Mouse (Mus musculus): Measurements from ENCODE around the gene Gm14862. TPM values are rescaled to one million over a fixed set of nuclear protein-coding genes. Genes with fewer than 3 reads are reported as not detected.

Gene Gm14862
- polyA plus RNA-seq, 1 experiment from 2014 or later, result not detected

- no peak for ATAC-seq (ENCODE audit: insufficient number of reproducible peaks, insufficient read depth, low FRiP score, low TSS enrichment, low read depth)
- no peak overlapping the region for H3K4me2 ChIP-seq
These were observed 2.6 kb upstream of the Gm14862 start for GRCm38 (mm10) chrX:9259267-9259666.

GRCm38 (mm10) chrX:9257831-9258230, 1.1 kb upstream of the Gm14862 start:
- Histone ChIP-seq H3K27ac (no peak overlapping the region), H3K4me3 (no peak overlapping the region), H3K27me3 (no peaks in the 10 kb centered on the region), H3K9me3 (no peaks in the 10 kb centered on the region), H3K4me2 (no peak overlapping the region), H3K36me3 (no peaks in the 10 kb centered on the region), H3K9ac (no peak overlapping the region), H3K4me1 (no peaks in the 10 kb centered on the region)
- ATAC-seq (ENCODE audit: insufficient number of reproducible peaks, insufficient read depth, low FRiP score, low TSS enrichment, low read depth), result no peak
- 88% methylated on average over 7 of the region's 7 CpGs for WGBS

More at GRCm38 (mm10) chrX:9259267-9259666, 2.6 kb upstream of the Gm14862 start:
- Histone ChIP-seq H3K27me3 (no peaks in the 10 kb centered on the region), H3K4me3 (no peak overlapping the region), H3K36me3 (no peaks in the 10 kb centered on the region), H3K27ac (no peak overlapping the region), H3K9ac (no peak overlapping the region), H3K4me1 (no peaks in the 10 kb centered on the region), H3K9me3 (no peaks in the 10 kb centered on the region)
- 92% methylated on average over 1 of the region's 1 CpGs for WGBS

GRCm38 (mm10) chrX:9254901-9255300, 1.8 kb downstream of the Gm14862 start:
- Histone ChIP-seq H3K9ac (no peak overlapping the region), H3K27me3 (no peaks in the 10 kb centered on the region), H3K36me3 (no peaks in the 10 kb centered on the region), H3K4me2 (no peak overlapping the region), H3K4me1 (no peaks in the 10 kb centered on the region), H3K27ac (no peak overlapping the region), H3K9me3 (no peaks in the 10 kb centered on the region), H3K4me3 (no peak overlapping the region)
- ATAC-seq (ENCODE audit: insufficient number of reproducible peaks, insufficient read depth, low FRiP score, low TSS enrichment, low read depth), result no peak
- WGBS, result 92% methylated on average over 3 of the region's 3 CpGs

- no peak for ATAC-seq (ENCODE audit: insufficient number of reproducible peaks, insufficient read depth, low FRiP score, low TSS enrichment, low read depth)
- Histone ChIP-seq H3K4me2 (no peak overlapping the region), H3K27ac (no peak overlapping the region), H3K4me3 (no peak overlapping the region), H3K27me3 (no peaks in the 10 kb centered on the region), H3K9me3 (no peaks in the 10 kb centered on the region), H3K4me1 (no peaks in the 10 kb centered on the region), H3K36me3 (no peaks in the 10 kb centered on the region), H3K9ac (no peak overlapping the region)
- WGBS, result 81% methylated on average over 10 of the region's 10 CpGs
These were observed 2.7 kb downstream of the Gm14862 start for GRCm38 (mm10) chrX:9253990-9254389.

GRCm38 (mm10) chrX:9248911-9249310, 7.8 kb downstream of the Gm14862 start:
- no peak overlapping the region for H3K4me2 ChIP-seq
- H3K27me3 ChIP-seq, result no peaks in the 10 kb centered on the region
- no peak for ATAC-seq (ENCODE audit: insufficient number of reproducible peaks, insufficient read depth, low FRiP score, low TSS enrichment, low read depth)
- WGBS, result 58% methylated on average over 5 of the region's 5 CpGs
- H3K4me3 ChIP-seq, result no peak overlapping the region
- H3K27ac ChIP-seq, result no peak overlapping the region
- no peaks in the 10 kb centered on the region for H3K9me3 ChIP-seq
- no peaks in the 10 kb centered on the region for H3K4me1 ChIP-seq
- no peak overlapping the region for H3K9ac ChIP-seq
- H3K36me3 ChIP-seq, result no peaks in the 10 kb centered on the region

- ATAC-seq (ENCODE audit: insufficient number of reproducible peaks, insufficient read depth, low FRiP score, low TSS enrichment, low read depth), result no peak
- no peaks in the 10 kb centered on the region for H3K9me3 ChIP-seq
- H3K9ac ChIP-seq, result no peak overlapping the region
- H3K27me3 ChIP-seq, result no peaks in the 10 kb centered on the region
- WGBS, result 71% methylated on average over 12 of the region's 12 CpGs
- 0 out of 2 replicates have a peak, but pooled peaks cover 3% of the 10 kb centered on the region for H3K4me1 ChIP-seq
- no peaks in the 10 kb centered on the region for H3K36me3 ChIP-seq
- no peak overlapping the region for H3K4me3 ChIP-seq
- no peak overlapping the region for H3K4me2 ChIP-seq
- no peak overlapping the region for H3K27ac ChIP-seq
These were observed 11.9 kb downstream of the Gm14862 start for GRCm38 (mm10) chrX:9244603-9245336.

- 48% methylated on average over 8 of the region's 8 CpGs for WGBS
- no peaks in the 10 kb centered on the region for H3K27me3 ChIP-seq
- H3K9ac ChIP-seq, result no peak overlapping the region
- no peaks in the 10 kb centered on the region for H3K36me3 ChIP-seq
- H3K27ac ChIP-seq, result no peak overlapping the region
- no peak overlapping the region for H3K4me2 ChIP-seq
- no peaks in the 10 kb centered on the region for H3K9me3 ChIP-seq
- H3K4me3 ChIP-seq, result no peak overlapping the region
- 0 out of 2 replicates have a peak, but pooled peaks cover 3% of the 10 kb centered on the region for H3K4me1 ChIP-seq
- ATAC-seq (ENCODE audit: insufficient number of reproducible peaks, insufficient read depth, low FRiP score, low TSS enrichment, low read depth), result no peak
These were observed 13.3 kb downstream of the Gm14862 start for GRCm38 (mm10) chrX:9243381-9243864.

GRCm38 (mm10) chrX:9240737-9241591, 15.7 kb downstream of the Gm14862 start:
- WGBS, result 80% methylated on average over 5 of the region's 5 CpGs

GRCm38 (mm10) chrX:9227105-9227504, 29.6 kb downstream of the Gm14862 start:
- ATAC-seq (ENCODE audit: insufficient number of reproducible peaks, insufficient read depth, low FRiP score, low TSS enrichment, low read depth), result no peak
- no peaks in the 10 kb centered on the region for H3K4me1 ChIP-seq
- H3K4me3 ChIP-seq, result no peak overlapping the region
- WGBS, result 73% methylated on average over 2 of the region's 2 CpGs
- H3K27me3 ChIP-seq, result no peaks in the 10 kb centered on the region
- H3K9ac ChIP-seq, result no peak overlapping the region
- H3K9me3 ChIP-seq, result no peaks in the 10 kb centered on the region
- H3K27ac ChIP-seq, result no peak overlapping the region
- no peaks in the 10 kb centered on the region for H3K36me3 ChIP-seq
- no peak overlapping the region for H3K4me2 ChIP-seq

More at GRCm38 (mm10) chrX:9240737-9241591, 15.7 kb downstream of the Gm14862 start:
- Histone ChIP-seq H3K9ac (no peak overlapping the region), H3K36me3 (no peaks in the 10 kb centered on the region), H3K9me3 (no peaks in the 10 kb centered on the region), H3K4me2 (no peak overlapping the region), H3K4me1 (0 out of 2 replicates have a peak, but pooled peaks cover 3% of the 10 kb centered on the region), H3K27ac (no peak overlapping the region), H3K4me3 (no peak overlapping the region), H3K27me3 (no peaks in the 10 kb centered on the region)
- ATAC-seq (ENCODE audit: insufficient number of reproducible peaks, insufficient read depth, low FRiP score, low TSS enrichment, low read depth), result no peak

GRCm38 (mm10) chrX:9222412-9223221, 34.1 kb downstream of the Gm14862 start:
- no peaks in the 10 kb centered on the region for H3K9me3 ChIP-seq
- H3K36me3 ChIP-seq, result no peaks in the 10 kb centered on the region
- H3K9ac ChIP-seq, result no peak overlapping the region
- WGBS, result 87% methylated on average over 3 of the region's 3 CpGs
- H3K4me1 ChIP-seq, result no peaks in the 10 kb centered on the region
- no peak overlapping the region for H3K4me2 ChIP-seq
- no peak for ATAC-seq (ENCODE audit: insufficient number of reproducible peaks, insufficient read depth, low FRiP score, low TSS enrichment, low read depth)
- H3K27me3 ChIP-seq, result no peaks in the 10 kb centered on the region
- H3K27ac ChIP-seq, result no peak overlapping the region
- no peak overlapping the region for H3K4me3 ChIP-seq

GRCm38 (mm10) chrX:9221736-9222135, 35.0 kb downstream of the Gm14862 start:
- Histone ChIP-seq H3K4me2 (no peak overlapping the region), H3K36me3 (no peaks in the 10 kb centered on the region), H3K4me1 (no peaks in the 10 kb centered on the region), H3K9ac (no peak overlapping the region), H3K9me3 (peaks cover 4% of the 10 kb centered on the region; the same call in 1 of the 2 replicates), H3K4me3 (no peak overlapping the region), H3K27me3 (no peaks in the 10 kb centered on the region), H3K27ac (no peak overlapping the region)
- WGBS, result 59% methylated on average over 4 of the region's 4 CpGs
- no peak for ATAC-seq (ENCODE audit: insufficient number of reproducible peaks, insufficient read depth, low FRiP score, low TSS enrichment, low read depth)

All from embryonic facial prominence, embryonic 13.5 days (tissue).